30 mouse cellular contexts compared by ENCODE assay signal in genomic region chr12:12986612-12987206, GRCm38 (mm10). TPM values are rescaled to one million over a fixed set of nuclear protein-coding genes. Genes with fewer than 3 reads are reported as not detected.
A peak's percentile ranks its signal among the peaks of the same experiment; 100 is the strongest.
DNase-seq lines count a peak whose midpoint lies in the region; ATAC-seq lines count a peak whose summit lies in the region.
"Had no signal": no experiment of that assay in that cellular context is flagged by ENCODE, and none has a peak within 500 bp of the region (broad histone marks: within the 10 kb centered on the region; RNA-seq: fewer than 3 reads in every experiment).

No protein-coding gene starts in this region.

- peaks cover 7% of the 10 kb centered on the region for H3K4me1 ChIP-seq in heart, embryonic 12.5 days (replicated peaks)
- no peaks in the 10 kb centered on the region for H3K4me1 ChIP-seq in kidney, embryonic 16.5 days (ENCODE audit: insufficient read depth, low read length)
- no peaks in the 10 kb centered on the region for H3K4me1 ChIP-seq in midbrain, embryonic 13.5 days (replicated peaks)
- H3K4me1 ChIP-seq: liver, embryonic 15.5 days; lung, embryonic 15.5 days; neural tube, embryonic 12.5 days had no signal

- peak overlapping the region; percentile 40 for H3K4me2 ChIP-seq in heart, embryonic 12.5 days
- H3K4me2 ChIP-seq in kidney, embryonic 16.5 days (replicated peaks; ENCODE audit: low read depth, low read length): no peak overlapping the region
- H3K4me2 ChIP-seq in midbrain, embryonic 13.5 days (replicated peaks): no peak overlapping the region
- H3K4me2 ChIP-seq: hindbrain, embryonic 14.5 days; limb, embryonic 12.5 days; liver, embryonic 15.5 days; lung, embryonic 15.5 days; midbrain, embryonic 11.5 days; neural tube, embryonic 12.5 days had no signal

- intact Hi-C loops in heart, postnatal 36 days (cut with DNase I): no loop called here

- 19% methylated on average over 20 of the region's 20 CpGs for WGBS in heart, embryonic 12.5 days
- 71% methylated on average over 20 of the region's 20 CpGs for WGBS in kidney, embryonic 16.5 days
- 83% methylated on average over 20 of the region's 20 CpGs for WGBS in midbrain, embryonic 13.5 days

- no peak for DNase-seq in heart, postnatal 36 days
- DNase-seq in kidney, postnatal 14 days: no peak
- peak; percentile 32 for DNase-seq in R1 (ENCODE audit: low read depth, low spot score)
- DNase-seq in adrenal gland, adult 8-10 months: no peak
- DNase-seq: adrenal gland, postnatal 36 days; cerebellum, adult 2 months; cerebellum, postnatal 14 days; gastrocnemius, adult 2 months; gastrocnemius, postnatal 36 days; kidney, postnatal 10 days; right cerebral cortex, adult 18-20 months; spleen, adult 18-20 months; thymus, adult 2 months; thymus, postnatal 36 days had no signal

- H3K9ac ChIP-seq in heart, embryonic 12.5 days: no peak overlapping the region
- H3K9ac ChIP-seq in kidney, embryonic 16.5 days (replicated peaks; ENCODE audit: low read length): no peak overlapping the region
- no peak overlapping the region for H3K9ac ChIP-seq in midbrain, embryonic 13.5 days (replicated peaks)
- H3K9ac ChIP-seq: hindbrain, embryonic 14.5 days; limb, embryonic 12.5 days; liver, embryonic 15.5 days; lung, embryonic 15.5 days; neural tube, embryonic 12.5 days had no signal

- H3K36me3 ChIP-seq in heart, embryonic 12.5 days: no peaks in the 10 kb centered on the region
- H3K36me3 ChIP-seq in kidney, embryonic 16.5 days (ENCODE audit: insufficient read depth, low read length): no peaks in the 10 kb centered on the region
- no peaks in the 10 kb centered on the region for H3K36me3 ChIP-seq in midbrain, embryonic 13.5 days
- H3K36me3 ChIP-seq: G1E; limb, embryonic 12.5 days; liver, embryonic 15.5 days; lung, embryonic 15.5 days; neural tube, embryonic 12.5 days had no signal

- no peaks in the 10 kb centered on the region for H3K9me3 ChIP-seq in heart, embryonic 12.5 days (replicated peaks)
- no peaks in the 10 kb centered on the region for H3K9me3 ChIP-seq in kidney, embryonic 16.5 days (ENCODE audit: low read length)
- H3K9me3 ChIP-seq in midbrain, embryonic 13.5 days: no peaks in the 10 kb centered on the region
- H3K9me3 ChIP-seq: G1E; limb, embryonic 12.5 days; liver, embryonic 15.5 days; lung, embryonic 15.5 days; neural tube, embryonic 12.5 days had no signal

- no peak overlapping the region for H3K4me3 ChIP-seq in heart, embryonic 12.5 days
- no peak overlapping the region for H3K4me3 ChIP-seq in kidney, embryonic 16.5 days (ENCODE audit: low read length)
- H3K4me3 ChIP-seq in midbrain, embryonic 13.5 days (replicated peaks): no peak overlapping the region
- H3K4me3 ChIP-seq: erythroblast, embryonic 14.5 days; gastrocnemius, adult 2 months; limb, embryonic 12.5 days; liver, embryonic 15.5 days; lung, embryonic 15.5 days; myocyte; neural tube, embryonic 12.5 days had no signal

- H3K27ac ChIP-seq in heart, embryonic 12.5 days (ENCODE audit: poor library complexity, severe bottlenecking): no peak overlapping the region
- H3K27ac ChIP-seq in kidney, embryonic 16.5 days (ENCODE audit: low read length): 0 out of 2 replicates have a peak overlapping the region, but pooled peaks have one; percentile 19
- no peak overlapping the region for H3K27ac ChIP-seq in midbrain, embryonic 13.5 days
- H3K27ac ChIP-seq: gastrocnemius, adult 2 months; hindbrain, embryonic 14.5 days; limb, embryonic 12.5 days; liver, embryonic 15.5 days; lung, embryonic 15.5 days; neural tube, embryonic 12.5 days had no signal

- H3K27me3 ChIP-seq in heart, embryonic 12.5 days (replicated peaks): no peaks in the 10 kb centered on the region
- H3K27me3 ChIP-seq in kidney, embryonic 16.5 days (ENCODE audit: insufficient read depth, low read length): no peaks in the 10 kb centered on the region
- H3K27me3 ChIP-seq in midbrain, embryonic 13.5 days: no peaks in the 10 kb centered on the region
- H3K27me3 ChIP-seq: limb, embryonic 12.5 days; liver, embryonic 15.5 days; lung, embryonic 15.5 days; neural tube, embryonic 12.5 days; Patski had no signal

- ATAC-seq in heart, embryonic 12.5 days (ENCODE audit: insufficient number of reproducible peaks, low FRiP score): no peak; the same call in 1 of the 2 replicates
- ATAC-seq in kidney, embryonic 16.5 days (ENCODE audit: low FRiP score, low TSS enrichment): no peak
- ATAC-seq in midbrain, embryonic 13.5 days: no peak
- ATAC-seq: CD4-positive, CD25-positive, alpha-beta regulatory T cell, adult 4 months; forebrain, embryonic 16.5 days; intestine, postnatal 0 days; Patski had no signal

RNA-seq across cellular contexts. Expression of gene Mycn, which starts 45.0 kb away (rescaled TPM):
- 75.0 and 75.6 TPM in 2 replicates for polyA plus RNA-seq in heart, embryonic 12.5 days (2016; fragmentation: Nextera tagmentation; extraction: Ambion mirVana)
- total RNA-seq in heart, postnatal 36 days (2021): 1 to 10 TPM; 2.9 to 3.3 TPM
- polyA plus RNA-seq in kidney, embryonic 16.5 days (2015; fragmentation: Nextera tagmentation; extraction: Ambion mirVana): 74.8 and 77.9 TPM in 2 replicates
- 1 to 10 TPM; 5.4 to 7.0 (median 6.4) TPM for total RNA-seq in adrenal gland, adult 8-10 months (2022)
- polyA plus RNA-seq in midbrain, embryonic 13.5 days (2015; fragmentation: Nextera tagmentation; extraction: Ambion mirVana): 60.7 and 67.1 TPM in 2 replicates
- polyA plus RNA-seq: CD4-positive, CD25-positive, alpha-beta regulatory T cell, adult 4 months; G1E had no signal
